Mouse (Mus musculus) right cerebral cortex, adult 2 months (tissue): Measurements from ENCODE around the gene Srcap.
"Not testable (repeated sequence)": the region's sequence is repeated elsewhere in the genome, so short reads cannot be mapped to it uniquely, and the experiment has no call there.

ENCODE experiments used
- DNase-seq, 2 experiments: peaks; one replicate each; pipeline ENCODE4 v3.0.0; 2021 to 2022; ENCODE audit warnings: low spot score in 2 of 2

The Srcap gene

DNA sequence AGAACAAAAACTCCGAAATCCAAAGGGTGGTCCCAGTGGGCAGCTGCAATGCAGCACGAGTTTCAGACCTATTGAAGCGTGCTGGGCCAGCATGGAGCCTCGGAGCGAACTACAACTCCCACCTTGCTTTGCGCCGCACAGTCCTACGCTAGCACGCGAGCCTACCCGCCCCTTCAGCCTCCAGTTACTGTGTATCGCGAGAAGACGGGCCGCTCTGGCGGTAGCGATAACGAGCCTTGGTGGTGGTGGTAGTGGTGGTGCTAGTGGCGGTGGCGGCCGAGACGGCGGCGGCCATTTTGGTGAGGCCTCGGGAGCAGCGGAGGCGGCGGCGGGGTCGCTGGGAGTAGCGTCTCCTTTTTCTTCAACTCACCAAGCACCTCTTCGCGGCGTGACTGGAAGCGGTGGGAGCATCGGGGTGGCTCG is at the start of gene Srcap:
Gene Srcap, plus strand, starts transcription at position 176 of the 423 bp plus-strand sequence.
- peak; percentile 95 for DNase-seq

DNA sequence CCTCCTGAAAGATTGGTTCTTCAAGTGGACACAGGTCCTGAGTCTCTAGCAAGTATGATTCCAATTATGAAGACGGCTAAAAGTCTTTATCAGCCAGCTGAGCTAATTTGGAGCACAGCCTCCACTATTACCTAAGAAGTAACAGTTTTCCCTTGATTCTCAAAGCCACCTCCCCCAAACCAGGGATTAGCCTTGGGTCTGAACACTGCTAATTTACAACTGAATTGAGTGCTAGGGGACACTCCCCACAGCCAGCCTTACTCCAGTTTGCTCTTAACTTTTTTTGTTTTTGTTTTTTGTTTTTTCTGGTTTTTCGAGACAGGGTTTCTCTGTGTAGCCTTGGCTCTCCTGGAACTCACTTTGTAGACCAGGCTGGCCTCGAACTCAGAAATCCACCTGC is 46.6 kb upstream of the Srcap start:
- no peak for DNase-seq

DNA sequence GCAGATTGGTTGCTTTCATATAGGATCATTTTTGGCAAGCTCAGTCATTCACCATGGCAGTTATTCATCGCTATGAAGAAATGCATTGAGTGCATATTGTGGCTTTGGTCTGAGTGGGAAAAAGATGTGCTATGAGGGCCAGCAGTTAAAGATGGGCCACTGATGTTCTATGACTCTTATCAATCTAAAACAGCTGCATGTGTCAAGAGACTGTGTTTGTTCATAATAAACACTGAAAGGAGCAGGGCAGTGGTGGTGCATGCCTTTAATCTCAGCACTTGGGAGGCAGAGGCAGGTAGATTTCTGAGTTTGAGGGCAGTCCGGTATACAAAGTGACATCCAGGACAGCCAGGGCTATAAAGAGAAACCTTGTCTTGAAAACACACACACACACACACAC is 46.1 kb upstream of the Srcap start:
- not testable (repeated sequence) for DNase-seq

DNA sequence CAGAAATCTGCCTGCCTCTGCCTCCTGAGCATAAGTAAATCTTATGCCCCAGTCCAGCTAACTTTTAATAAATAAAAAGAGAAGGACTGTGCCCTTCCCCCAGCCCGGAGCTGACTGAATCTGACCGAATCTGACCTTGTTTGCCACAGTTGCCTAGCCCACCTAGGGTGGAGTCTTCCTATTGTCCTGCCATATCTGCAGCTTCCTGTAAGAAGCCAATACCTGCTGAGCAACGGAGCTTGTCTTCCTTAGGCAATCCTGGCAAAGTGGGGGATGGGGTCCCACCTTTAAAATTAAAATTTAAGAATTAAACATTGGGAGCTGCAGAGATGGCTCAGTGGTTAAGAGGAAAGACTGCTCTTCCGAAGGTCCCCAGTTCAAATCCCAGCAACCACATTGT is 45.2 kb upstream of the Srcap start:
- DNase-seq: no peak

DNA sequence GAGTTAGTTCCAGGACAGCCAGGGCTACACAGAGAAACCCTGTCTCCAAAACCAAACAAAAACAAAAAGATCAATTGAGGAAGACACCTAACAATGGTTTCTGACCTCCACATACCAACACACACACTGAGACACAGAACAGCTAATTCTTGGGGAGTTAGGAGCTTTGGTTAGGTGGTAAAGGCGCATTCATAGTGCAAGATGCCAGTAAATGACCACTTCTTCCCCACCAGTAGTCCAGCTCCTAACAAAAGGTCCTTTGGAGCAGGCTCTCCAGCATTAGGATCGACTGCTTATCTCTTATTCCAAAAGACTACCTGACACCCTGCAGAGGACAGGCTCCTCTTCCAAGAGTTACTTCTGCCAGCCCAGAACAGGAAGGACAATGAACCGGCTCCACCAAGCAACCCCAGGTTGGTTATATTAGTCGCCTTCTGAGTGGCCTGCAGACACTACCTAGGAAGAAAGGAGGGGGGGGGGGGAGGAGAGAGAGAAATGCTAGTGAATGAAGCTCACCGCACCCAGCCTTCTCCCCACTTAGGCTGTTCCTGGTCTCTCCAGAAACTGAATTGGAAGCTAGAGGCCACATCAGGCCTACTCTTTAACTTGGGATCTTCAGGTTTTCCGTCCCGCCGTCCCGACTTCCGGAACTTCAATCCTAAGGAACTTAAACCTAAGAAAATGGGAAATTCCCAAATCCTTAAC is 41.6 kb upstream of the Srcap start:
- DNase-seq: peak in 1 of 2 experiments; percentile 35

DNA sequence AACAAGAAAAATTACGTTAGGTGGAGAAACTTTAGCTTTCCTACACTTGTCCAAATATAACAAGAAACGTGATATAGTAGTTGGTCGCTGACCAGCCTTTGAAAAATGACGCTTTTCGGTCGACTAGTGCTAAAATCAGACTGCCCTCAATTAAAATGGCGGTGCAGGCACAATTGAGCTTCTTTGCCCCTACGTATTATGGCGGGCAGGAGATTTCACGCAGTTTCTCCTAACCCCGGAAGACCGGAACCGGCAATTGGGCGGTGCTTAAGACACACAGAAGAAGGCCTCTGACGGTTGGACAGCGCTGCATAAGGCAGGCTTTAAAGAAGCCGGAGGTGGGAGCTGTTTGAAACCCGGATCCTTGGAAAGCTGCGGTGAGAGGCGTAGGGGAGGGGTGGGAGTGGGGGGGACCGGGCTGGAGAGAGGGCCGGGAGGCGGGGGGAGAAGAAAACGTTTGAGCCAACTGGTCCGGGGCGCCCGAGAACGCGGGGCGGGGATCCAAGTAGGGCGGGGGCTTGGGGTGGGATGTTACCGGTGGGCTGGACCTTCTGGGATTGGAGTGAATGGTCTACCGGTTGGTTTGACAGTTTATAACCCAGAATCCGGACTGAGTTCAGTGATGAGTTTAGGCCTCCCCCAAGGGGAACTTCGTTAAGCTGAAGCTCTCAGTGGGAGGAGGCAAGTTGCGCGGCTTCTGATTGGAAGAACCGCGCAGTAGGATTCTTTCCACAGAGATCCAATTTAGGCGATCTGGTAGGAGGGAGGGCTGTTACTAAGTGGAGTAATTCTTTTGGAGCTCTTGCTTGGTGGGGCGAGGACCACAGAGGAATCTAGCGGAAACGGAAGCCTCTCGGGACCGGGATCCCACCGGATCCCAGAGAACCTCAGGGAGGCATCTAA is 40.8 kb upstream of the Srcap start:
- peak; percentile 94 for DNase-seq

DNA sequence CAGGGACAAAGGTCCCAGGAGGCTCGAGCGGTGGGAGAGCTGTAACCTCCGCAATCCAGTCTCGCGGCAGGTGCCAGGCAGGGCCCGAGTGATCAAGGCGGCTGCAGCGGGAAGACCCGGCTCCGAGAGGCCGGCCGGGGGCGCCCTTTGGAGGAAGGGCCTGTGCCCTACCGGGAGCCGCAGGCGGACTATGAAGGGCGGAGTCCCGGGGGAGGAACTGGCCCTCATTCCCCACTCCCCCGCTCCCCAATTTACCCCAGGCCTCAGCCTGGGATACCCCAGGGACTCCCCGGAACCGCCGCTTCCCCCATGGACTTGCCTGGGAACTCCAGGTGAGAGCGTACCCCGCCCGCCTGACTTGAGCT is 40.2 kb upstream of the Srcap start:
- peak in 1 of 2 experiments; percentile 47 for DNase-seq

DNA sequence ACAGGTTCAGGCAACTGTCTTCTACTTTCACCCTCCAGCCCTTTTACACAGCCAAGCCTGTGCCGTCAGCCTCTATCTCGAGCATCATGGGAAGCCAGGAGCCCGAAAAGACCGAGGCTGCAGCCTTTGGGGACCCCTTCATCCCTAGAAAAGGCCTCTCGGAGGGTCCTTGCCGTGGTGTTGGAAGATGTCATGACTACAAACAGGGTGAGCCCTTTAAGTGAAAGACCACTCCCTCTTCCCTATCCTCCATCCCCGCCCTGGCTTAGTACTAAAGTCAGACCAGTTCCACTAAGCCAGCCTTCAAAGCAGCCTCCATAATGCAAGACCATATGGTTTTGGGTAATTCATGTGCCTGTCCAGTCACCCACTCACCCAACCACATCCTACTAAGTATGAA is 39.7 kb upstream of the Srcap start:
- peak in 1 of 2 experiments; percentile 32 for DNase-seq

DNA sequence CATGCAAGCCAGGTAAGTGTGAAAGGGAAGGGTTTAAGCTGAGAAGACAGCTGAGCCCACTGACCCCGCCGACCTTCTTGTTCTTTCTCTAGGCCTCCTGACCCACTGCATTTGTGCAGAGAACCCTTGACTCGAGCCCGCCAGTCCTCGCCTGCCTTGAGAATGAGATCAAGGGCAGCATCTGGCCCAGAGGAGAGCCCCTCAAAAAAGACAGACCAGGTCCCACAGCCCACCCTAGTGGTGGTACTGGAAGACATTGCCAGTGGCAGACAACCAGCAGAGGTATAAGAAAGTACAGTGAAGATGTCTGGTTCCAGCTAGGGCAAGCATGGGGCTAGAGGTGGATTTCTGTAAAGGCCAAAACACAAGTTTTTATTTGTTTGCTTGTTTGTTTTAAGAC is 38.1 kb upstream of the Srcap start:
- no peak for DNase-seq

DNA sequence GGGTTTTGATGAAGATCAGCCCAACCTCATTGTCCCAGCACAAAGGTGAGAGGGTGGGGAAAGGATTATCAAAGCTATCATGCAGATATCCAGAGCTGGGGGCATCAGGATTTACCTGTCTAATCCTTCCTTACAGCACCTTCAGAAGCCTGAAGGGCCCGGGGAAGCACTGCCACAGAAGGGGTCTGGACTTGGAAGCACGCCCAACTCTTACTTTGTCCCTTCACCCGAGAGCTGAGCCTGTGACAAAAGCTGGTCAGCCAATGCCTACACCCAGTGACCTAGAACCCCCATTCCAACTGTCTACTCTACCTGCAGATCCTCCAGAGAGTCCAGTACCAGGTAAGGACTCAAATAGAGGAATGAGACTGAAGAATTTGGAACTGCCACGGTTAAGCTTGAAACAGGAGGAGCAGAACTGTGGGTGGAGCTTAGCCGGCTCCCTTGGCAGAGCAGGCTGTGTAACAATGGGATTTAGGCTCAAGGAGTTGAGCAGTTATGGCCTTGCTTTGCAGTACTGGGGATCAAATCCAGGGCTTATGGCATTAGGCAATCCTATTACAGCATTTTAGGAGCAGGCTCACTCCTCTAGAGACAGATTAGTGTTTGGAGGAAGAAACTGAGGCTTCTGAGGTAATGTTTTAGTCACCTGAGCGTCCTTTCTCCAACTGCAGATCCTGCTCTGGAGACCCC is 37.3 kb upstream of the Srcap start:
- no peak for DNase-seq

DNA sequence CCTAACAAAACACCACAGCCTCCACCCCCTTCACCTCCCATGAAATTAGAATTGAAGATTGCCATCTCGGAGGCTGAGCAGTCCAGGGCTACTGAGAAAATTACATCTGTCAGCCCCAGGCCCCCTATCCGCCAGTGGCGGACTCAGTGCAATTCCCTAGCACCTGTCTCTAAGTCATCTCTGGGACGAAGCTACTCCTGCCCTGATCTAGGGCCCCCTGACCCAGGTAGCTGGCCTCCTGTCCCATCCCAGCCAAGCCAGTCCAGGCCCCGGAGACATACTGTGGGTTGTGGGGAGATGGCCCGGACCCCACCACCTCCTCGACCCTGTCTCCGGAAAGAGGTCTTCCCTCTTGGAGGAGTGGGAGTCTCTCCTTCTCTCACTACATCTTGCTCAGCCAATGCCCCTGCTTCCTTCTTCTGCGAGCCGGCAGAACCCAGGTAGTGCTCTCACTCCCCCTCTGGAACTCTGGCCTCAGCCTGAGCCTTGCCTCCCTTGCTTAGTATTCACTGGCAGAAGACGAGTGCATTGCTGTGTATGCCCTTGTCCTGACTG is 36.5 kb upstream of the Srcap start:
- DNase-seq: no peak

DNA sequence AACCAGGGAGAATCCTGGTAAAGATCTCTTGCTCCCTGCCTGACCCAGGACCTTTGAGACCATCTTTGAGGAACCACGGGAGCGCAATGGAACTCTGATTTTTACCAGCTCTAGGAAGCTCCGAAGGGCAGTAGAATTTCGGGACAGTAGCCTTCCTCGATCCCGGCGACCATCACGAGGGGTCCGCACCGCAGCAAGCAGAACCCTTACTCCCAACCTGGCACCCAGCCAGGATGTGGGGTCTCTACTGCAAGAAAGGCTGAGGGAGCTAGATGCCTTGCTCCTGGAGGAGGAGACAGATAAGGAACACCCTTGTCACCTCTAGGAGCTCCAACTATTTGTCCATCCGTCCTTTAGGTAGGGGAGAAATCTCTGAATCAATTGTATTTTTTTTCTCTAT is 35.4 kb upstream of the Srcap start:
- no peak for DNase-seq

DNA sequence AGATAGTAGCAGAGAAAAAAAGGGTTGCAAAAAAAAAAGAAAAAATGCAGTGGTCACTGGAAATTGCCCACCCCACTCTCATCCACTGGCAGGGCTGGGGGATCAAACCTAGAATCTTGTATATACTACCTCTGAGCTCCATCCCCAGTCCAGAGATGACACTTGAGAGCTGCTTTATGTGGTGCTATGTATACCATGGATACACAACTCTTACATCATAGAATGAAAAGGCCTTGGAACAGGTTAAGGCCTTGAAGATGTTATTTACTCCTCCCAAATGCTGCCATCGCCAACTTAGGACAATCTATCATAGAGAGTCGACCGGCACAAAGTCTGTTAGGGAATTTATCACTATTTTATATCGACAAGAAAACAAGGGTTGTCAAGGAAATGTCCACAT is 34.9 kb upstream of the Srcap start:
- DNase-seq: no peak

DNA sequence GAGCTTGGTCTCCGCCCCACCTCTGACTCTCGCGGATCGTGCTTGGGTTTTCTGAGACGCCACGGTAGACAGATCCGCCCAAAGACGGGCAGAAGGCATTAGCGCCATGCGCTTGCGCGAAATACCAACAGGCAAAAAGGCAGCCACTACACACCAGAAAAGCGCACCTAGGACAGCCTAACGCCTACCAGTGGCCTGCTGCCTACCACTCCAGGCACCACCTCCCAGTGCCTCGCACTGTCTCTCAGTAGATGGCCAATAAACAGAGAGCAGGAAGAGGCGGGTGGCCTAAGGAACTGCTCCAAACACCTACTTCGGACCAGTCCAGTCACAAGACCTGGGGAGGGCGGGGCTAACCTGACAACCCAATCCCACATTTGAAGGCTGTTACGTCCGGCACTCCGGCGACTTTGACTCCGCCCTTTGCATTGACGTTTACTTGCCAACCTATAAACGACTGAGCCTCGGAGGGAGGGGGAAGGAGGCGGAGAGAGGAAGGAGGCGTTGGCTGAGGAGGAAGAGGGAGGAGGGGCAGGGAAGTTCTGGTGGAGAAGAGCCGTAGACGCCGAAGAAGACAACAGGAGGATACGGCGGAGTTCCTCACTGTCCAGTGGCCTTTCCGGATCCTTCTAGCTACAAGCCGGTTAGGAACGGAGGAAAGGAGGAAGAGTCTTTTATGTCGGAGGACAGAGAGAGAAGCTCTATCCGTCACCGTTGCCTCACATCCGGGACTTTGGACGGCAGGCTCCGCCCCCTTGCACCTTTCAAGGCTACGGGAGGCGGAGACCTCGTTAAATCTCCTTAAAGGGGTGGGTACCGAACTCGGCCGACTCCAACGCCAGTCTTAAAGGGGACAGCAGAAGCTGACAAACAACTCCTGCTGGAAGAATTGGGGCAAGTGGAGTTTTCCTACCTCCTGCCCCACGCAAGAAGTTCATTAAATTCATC is 33.8 kb upstream of the Srcap start:
- peak; percentile 99 to 100 for DNase-seq

DNA sequence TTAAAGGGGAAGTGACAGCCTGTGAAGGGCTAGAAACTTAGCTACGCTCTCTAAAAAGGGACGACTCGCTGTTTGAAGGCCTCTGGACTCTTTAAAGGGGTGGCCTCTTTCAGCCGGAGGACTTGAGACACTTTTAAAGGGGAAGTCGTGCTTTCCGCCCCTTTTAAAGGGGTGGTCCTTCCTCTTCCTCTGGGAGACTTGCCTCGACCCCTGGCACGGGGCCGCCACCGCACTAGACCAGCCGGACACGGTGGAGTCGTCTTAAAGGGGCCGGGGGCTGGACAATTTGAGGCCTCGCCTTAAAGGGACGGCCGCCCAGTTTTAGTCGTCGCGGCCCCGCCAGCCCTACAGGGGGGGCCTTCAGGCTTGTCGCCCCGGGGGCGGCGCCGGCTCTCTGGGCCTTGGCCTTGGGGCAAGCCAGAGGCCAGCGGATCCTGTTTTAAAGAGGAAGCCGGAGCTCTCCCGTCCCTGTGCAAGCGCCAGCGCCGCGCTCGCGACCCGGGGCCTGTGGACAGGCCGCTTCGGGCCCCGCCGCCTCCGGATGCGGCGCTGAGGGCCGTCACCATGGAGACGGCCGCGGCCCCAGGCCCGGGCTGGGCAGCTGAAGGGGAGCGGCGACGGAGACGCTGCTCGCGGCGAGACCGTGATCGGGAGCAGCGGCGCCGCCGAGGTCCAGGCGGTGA is 33.0 kb upstream of the Srcap start, which contains the start of gene Fbrs:
Gene Fbrs, plus strand, starts transcription at position 565 of the 683 bp plus-strand sequence.
- DNase-seq: peak; percentile 91 to 92

DNA sequence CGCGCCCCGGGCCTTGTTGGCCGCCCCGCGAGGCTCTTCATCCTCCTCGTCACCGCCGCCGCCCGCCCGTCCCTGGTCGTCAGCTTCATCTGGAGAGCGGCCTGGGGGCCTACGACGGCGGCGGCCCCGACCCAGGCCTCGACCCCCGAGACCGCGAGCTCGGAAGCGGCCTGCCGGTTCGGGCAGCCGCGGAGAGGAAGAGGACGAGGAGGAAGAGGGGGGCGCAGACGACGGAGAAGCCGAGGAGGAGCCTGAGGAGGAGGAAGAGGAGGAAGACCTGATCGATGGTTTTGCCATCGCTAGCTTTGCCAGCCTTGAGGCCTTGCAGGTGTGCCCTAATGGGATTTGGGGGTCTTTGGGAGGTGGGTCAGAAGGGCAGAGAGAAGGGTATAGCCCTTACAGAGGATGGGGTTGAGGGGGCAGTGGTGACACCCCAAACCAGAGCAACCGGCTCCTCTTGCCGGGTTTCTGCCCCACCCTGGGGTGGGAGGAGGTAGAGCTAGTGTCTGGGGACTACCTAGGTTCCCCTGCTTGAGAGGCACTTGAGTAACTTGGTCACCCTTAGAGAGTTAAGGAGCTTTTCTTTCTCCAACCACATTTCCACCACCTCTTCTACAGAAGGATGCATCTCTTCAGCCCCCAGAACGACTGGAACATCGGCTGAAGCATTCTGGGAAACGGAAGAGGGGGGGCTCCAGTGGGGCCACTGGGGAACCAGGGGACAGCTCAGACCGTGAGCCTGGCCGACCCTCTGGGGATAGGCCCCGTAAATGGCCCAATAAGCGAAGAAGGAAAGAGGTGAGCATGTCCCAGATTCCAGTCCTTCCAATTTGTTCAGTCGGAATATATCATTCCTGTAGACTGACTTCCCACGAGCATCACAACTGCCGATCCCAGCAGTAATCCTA is 32.2 kb upstream of the Srcap start:
- peak in 1 of 2 experiments; percentile 24 for DNase-seq

DNA sequence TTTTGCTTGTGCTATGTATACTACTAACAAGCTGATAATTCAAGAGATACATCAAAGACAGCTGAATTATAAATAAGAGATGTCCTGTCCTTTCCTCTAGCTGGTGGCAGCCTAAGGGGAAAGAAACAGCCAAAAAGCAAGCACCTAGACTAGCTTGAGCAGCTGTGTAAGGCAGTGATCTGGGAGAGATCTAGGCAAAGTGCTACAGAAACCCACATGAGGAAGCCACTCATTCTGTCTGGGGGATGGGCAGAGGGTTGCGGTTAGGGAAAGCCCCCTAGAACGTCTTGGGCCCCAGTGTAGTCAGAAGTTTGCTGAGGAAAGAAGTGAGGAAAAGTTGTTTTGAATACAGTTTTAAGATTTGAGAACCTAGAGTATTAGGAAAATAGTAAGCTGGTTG is 31.5 kb upstream of the Srcap start:
- DNase-seq: no peak

DNA sequence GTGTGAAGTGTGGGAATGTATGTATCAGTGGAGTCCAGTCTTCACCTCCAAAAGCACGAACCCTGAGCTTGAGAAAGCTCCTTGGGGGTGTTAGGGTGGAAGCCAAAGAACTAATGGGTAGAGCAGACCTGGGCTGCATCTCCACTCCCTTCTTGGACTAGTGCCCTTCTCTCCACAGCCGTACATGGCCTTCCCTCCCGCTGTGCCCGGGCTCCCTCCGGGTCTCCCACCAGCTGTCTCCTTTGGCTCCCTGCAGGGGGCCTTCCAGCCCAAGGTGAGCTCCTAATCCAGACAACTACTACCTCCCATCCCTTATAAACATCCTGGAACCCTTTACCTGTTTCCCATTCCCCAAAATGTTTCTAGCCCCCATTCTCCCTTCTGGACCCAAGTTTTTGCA is 26.4 kb upstream of the Srcap start:
- no peak for DNase-seq

DNA sequence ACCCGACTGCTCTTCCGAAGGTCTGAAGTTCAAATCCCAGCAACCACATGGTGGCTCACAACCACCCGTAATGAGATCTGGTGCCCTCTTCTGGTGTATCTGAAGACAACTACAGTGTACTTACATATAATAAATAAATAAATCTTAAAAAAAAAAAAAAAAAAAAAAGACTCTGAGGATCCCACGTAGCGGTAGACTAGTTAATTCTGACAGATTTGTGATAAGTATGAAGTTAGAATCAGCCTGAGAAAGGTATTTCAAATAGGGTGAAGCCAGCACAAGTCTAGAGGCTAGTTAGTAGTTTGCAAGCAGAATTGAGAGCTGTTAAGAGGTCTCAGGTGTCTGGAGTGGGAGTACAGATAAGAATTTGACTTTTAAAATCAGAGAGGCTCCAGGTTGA is 23.4 kb upstream of the Srcap start:
- DNase-seq: not testable (repeated sequence)
